ENCODE assay signal across 15 mouse cellular contexts in the genomic region with DNA sequence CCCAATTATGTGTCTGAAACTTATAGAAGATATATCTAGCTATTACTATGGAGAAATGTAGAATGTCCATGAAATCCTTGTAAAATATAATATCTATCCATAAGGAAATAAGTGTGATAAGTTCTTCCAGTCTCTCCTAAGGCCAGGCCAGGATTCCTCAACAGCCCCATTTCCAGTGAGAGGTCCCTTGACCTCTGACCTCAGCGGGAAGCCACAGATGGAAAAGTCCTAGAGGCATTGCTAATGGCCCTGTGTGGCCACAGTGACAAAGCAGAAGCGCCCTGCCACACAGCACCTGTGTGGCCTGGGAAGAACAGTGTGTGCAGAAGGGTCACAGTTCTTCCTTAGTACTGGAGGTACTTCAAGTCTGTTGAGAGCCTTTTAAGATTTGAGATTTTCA.
"Had no signal": no experiment of that assay in that cellular context is flagged by ENCODE, and none has a peak within 500 bp of the region (broad histone marks: within the 10 kb centered on the region; RNA-seq: fewer than 3 reads in every experiment).

No protein-coding gene starts in this region.

- H3K4me1 ChIP-seq: midbrain, embryonic 12.5 days; neural tube, embryonic 12.5 days; stomach, embryonic 15.5 days had no signal

- H3K4me3 ChIP-seq: midbrain, embryonic 12.5 days; neural tube, embryonic 12.5 days; stomach, embryonic 15.5 days had no signal

- ATAC-seq: midbrain, embryonic 16.5 days had no signal

- DNase-seq: lung, adult 18-20 months; lung, embryonic 14.5 days; lung, postnatal 10 days; lung, postnatal 4 days; midbrain, embryonic 14.5 days; retina, postnatal 1 day; right cerebral cortex, adult 18-20 months; thymus, adult 2 months; thymus, postnatal 25 days; thymus, postnatal 4 days had no signal

- H3K27me3 ChIP-seq: midbrain, embryonic 12.5 days; neural tube, embryonic 12.5 days; stomach, embryonic 15.5 days had no signal

- H3K9me3 ChIP-seq: midbrain, embryonic 12.5 days; neural tube, embryonic 12.5 days; stomach, embryonic 15.5 days had no signal

- H3K9ac ChIP-seq: lung, embryonic 14.5 days; midbrain, embryonic 12.5 days; neural tube, embryonic 12.5 days; stomach, embryonic 15.5 days had no signal

- H3K27ac ChIP-seq: midbrain, embryonic 12.5 days; neural tube, embryonic 12.5 days; stomach, embryonic 15.5 days; stomach, postnatal 0 days had no signal

- H3K4me2 ChIP-seq: lung, embryonic 14.5 days; midbrain, embryonic 12.5 days; neural tube, embryonic 12.5 days; stomach, embryonic 15.5 days had no signal
